Mouse (Mus musculus): ENCODE measurements around the gene Tnxb.

Gene Tnxb

DNA sequence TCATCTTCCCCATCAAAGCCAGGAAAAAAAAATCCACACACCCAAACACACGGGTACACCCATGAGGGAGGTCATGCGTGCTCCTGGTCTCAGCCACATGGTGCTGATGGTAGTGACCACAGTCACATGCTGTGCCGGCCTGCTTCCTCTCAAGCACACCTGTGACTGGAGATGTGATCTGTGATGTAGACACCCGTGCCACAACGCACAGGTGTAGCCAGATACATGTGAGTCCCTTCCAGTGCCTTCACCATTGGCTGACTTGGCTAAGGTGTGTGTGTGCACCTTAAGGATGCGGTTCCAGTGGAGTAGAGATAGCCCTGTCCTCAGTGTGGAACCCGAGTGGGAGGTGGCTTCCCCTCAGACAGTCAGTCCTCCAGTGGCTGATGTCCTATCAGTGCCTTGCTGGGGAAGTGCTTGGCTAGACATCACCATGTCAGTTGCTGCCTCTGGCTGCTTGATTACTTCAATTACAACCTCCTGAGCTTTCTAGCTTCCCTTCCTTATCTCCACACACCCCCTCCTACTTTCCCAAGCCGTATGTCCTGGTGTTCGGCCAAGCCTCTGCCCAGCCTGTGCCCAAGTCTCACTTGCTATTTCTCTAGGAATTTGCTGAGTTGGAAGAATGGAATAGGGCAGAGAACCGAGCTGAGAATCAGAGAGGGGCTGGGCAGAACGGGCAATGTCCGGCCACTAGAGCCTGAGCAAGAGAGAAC is 11.0 kb upstream of the Tnxb start:
- no peak for DNase-seq (ENCODE audit: low read depth, low spot score)

DNA sequence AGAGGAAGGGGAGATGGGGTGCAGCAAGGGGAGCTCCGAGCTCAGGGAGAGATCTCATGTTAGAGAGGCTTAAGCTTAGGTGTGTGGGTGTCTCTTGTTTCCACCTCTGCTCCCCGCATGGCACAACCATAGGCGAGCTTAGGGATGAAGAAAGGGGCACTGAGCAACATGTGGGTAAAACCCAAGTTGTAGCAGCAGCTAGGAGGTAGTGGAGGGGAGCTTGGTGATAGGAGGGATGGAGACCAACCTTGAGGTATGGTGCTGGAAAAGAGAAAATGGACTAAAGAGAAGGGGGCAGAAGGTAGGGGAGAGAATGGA is 10.5 kb upstream of the Tnxb start:
- DNase-seq (ENCODE audit: low read depth, low spot score) = no peak

- no peak for DNase-seq (ENCODE audit: low read depth, low spot score)
These were observed 10.0 kb upstream of the Tnxb start for GRCm38 (mm10) chr17:34660259-34660820.

DNA sequence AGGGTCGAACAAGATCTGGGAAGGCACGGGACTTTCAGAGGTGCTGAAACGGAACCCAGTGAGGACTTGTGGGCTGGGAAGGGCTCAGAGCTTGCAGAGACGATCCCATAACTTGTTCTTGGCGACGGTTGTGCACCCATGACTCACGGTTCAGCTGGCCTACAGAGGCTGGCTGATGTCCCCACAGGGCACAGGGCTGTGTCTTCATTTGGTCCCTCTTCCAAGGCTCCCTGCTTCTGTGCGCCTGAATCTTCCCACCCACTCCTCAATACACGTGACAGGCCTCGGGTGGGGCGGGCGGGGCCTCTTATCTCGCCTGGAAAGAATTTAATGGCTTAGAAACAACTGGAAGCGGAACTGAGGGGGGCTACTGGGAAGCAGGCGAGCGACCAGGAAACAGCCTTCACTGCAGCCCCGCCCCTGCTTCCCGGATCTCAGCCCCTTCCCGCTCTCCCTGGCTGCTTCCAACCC is 9.2 kb upstream of the Tnxb start:
- no peak for DNase-seq (ENCODE audit: low read depth, low spot score)

- DNase-seq (ENCODE audit: low read depth, low spot score) = no peak
These were observed 7.9 kb upstream of the Tnxb start for GRCm38 (mm10) chr17:34662468-34662867.

- no peak for DNase-seq (ENCODE audit: low read depth, low spot score)
These were observed 7.4 kb upstream of the Tnxb start for GRCm38 (mm10) chr17:34662978-34663377.

DNA sequence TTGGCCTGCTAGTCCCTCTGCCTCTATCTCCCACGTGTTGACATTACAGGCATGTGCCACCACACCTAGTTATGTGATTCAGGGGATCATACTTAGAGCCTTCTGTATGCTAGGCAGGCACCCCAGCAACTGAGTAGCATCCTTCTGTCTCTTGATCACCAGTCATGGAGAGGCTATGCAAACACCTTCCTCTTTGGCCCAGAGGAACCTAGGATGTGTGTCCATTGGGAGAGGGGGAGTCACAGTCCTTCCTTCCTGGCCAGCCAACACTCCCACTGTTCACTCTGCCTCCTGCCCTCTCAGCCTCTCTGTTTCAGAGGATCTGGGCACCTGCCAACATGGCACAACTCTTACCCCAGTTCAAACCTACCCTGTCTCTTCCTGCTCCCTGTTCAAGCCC is 6.8 kb upstream of the Tnxb start:
- no peak for DNase-seq (ENCODE audit: low read depth, low spot score)

GRCm38 (mm10) chr17:34664472-34664871 is 5.9 kb upstream of the Tnxb start:
- no peak for DNase-seq (ENCODE audit: low read depth, low spot score)

GRCm38 (mm10) chr17:34671151-34672066 is 1.1 kb downstream of the Tnxb start:
- DNase-seq (ENCODE audit: low read depth, low spot score) = no peak

GRCm38 (mm10) chr17:34672246-34672792 is 2.0 kb downstream of the Tnxb start:
- no peak for DNase-seq (ENCODE audit: low read depth, low spot score)

DNA sequence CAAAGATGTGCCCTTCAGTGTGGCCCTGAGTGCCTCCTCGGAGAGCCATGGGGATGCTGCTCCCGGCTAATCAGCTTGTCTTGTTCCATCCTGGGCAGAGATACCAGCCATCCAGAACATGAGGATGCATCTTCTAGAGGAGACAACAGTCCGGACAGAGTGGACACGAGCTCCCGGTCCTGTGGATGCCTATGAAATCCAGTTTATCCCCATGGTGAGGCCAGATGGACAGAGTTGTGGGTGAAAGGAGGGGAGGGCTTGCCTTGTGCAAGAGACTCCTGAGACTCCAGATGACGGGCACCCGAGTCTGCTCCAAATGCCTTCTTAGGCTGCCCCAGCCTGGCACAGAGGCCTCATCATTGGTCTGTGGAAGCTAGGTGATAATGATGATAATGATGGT is 2.8 kb downstream of the Tnxb start:
- no peak for DNase-seq (ENCODE audit: low read depth, low spot score)

- no peak for DNase-seq (ENCODE audit: low read depth, low spot score)
These were observed 4.3 kb downstream of the Tnxb start for GRCm38 (mm10) chr17:34674524-34675204.

DNA sequence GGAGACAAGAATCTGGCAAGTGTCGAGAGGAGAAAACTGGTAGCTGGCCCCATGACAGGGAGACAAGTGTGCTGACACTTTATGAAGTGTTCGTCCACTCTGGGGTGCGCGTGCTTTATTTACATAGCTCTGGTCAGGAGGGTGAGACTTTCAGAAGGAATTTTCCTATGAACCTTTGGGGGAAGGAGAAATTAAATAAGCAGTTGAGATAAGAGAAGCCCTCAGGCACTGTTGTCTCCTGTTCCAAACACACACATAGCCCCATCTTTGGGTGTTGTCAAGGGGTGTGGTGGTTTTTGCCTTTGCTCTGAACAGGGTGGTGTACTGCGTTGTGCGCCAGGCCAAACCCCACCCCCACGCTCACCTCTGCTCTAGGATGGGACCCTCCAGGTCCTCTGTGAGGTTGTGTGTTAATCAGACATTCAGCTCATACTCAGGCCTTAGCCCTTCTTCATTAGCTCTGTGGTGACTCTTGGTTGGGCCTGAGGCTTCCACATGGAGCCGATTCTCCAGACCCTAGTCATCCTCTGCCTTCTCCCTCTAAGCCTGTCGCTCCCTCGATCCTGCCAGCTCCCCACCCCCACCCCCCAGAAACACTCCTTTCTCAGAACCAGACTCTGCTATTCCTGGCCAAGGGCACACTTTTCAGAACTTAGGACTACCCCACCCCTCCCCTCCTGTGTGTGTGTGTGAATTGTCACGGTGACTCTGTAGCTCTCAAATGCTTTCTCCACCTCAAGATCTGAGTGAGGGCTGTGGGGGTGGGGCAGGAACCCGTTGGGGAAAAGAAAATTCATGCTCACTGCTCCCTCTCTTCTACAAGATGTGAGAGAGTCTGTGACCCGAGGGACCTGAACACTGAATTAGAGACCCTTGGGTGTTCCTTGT is 5.1 kb downstream of the Tnxb start:
- no peak for DNase-seq (ENCODE audit: low read depth, low spot score)

DNA sequence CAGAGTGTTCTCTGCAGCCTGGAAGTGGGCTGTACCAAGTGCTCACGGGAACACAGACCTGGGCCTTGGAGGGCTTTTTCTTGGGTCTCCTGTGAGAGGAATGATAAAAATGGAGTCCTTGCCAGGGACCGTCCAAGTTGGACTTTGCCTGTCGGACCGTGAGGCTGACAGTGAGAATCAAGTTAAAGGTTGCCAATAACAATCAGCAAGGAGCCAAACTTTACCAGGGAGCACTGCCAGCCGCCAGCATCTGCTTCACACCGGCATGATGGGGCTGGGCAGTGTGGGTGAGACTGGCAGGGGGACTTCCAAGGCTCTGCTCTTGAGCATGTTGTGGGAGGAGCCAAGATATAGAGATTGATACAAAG is 5.7 kb downstream of the Tnxb start:
- DNase-seq (ENCODE audit: low read depth, low spot score) = no peak

- DNase-seq (ENCODE audit: low read depth, low spot score) = no peak
These were observed 6.3 kb downstream of the Tnxb start for GRCm38 (mm10) chr17:34676671-34677070.

- DNase-seq (ENCODE audit: low read depth, low spot score) = no peak
These were observed 9.9 kb downstream of the Tnxb start for GRCm38 (mm10) chr17:34680191-34680590.

DNA sequence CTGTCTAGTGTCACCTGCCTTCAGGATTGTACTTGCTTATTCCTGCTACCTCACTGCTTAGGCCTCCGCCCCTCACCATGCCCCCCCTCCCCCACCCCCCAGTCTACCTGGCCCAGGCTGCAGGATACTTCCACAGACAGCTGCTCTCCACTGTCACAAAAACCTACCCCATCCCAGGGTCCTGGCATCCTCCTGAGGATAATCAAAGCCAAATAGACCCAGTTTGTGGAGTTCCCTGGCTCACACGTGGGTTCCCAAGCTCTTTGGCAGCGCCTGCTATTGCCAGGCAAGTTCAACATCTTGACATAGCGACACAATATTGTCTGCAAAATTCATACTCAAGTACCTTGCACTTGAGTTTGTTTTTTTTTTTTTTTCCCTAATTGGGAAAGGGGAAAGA is 10.3 kb downstream of the Tnxb start:
- DNase-seq (ENCODE audit: low read depth, low spot score) = no peak

GRCm38 (mm10) chr17:34681132-34681571 is 10.8 kb downstream of the Tnxb start:
- DNase-seq (ENCODE audit: low read depth, low spot score) = no peak

GRCm38 (mm10) chr17:34681881-34682536 is 11.7 kb downstream of the Tnxb start:
- DNase-seq (ENCODE audit: low read depth, low spot score) = no peak

- DNase-seq (ENCODE audit: low read depth, low spot score) = no peak
These were observed 12.8 kb downstream of the Tnxb start for GRCm38 (mm10) chr17:34683179-34683578.

Measured in ES-CJ7 (cell line).